Mouse (Mus musculus): ENCODE measurements around the gene Olfr64. TPM values are rescaled to one million over a fixed set of nuclear protein-coding genes. Genes with fewer than 3 reads are reported as not detected.

Gene Olfr64
- polyA plus RNA-seq, 1 experiment from 2014 or later, result not detected

GRCm38 (mm10) chr7:103877093-103877492, 17.2 kb downstream of the Olfr64 start:
- WGBS, result 86% methylated on average over 2 of the region's 2 CpGs
- H3K4me3 ChIP-seq (ENCODE audit: low read depth, low read length), result no peak overlapping the region
- H3K4me1 ChIP-seq (ENCODE audit: control insufficient read depth, insufficient read depth, low read length), result no peaks in the 10 kb centered on the region
- H3K27ac ChIP-seq (ENCODE audit: low read length), result no peak overlapping the region
- no peak overlapping the region for H3K4me2 ChIP-seq (ENCODE audit: low read length)
- H3K27me3 ChIP-seq (ENCODE audit: control insufficient read depth, insufficient read depth, low read depth, low read length), result no peaks in the 10 kb centered on the region
- no peak for ATAC-seq
- no peak overlapping the region for H3K9ac ChIP-seq (ENCODE audit: low read depth, low read length)
- no peaks in the 10 kb centered on the region for H3K9me3 ChIP-seq (replicated peaks; ENCODE audit: control insufficient read depth, low read length, poor library complexity, severe bottlenecking)
- no peaks in the 10 kb centered on the region for H3K36me3 ChIP-seq (ENCODE audit: control insufficient read depth, insufficient read depth, low read length)

GRCm38 (mm10) chr7:103874451-103874850, 19.8 kb downstream of the Olfr64 start:
- H3K27me3 ChIP-seq (ENCODE audit: control insufficient read depth, insufficient read depth, low read depth, low read length), result no peaks in the 10 kb centered on the region
- WGBS, result 50% methylated on average over 5 of the region's 5 CpGs
- H3K9me3 ChIP-seq (replicated peaks; ENCODE audit: control insufficient read depth, low read length, poor library complexity, severe bottlenecking), result no peaks in the 10 kb centered on the region
- no peak for ATAC-seq
- H3K4me3 ChIP-seq (ENCODE audit: low read depth, low read length), result no peak overlapping the region
- no peaks in the 10 kb centered on the region for H3K4me1 ChIP-seq (ENCODE audit: control insufficient read depth, insufficient read depth, low read length)
- no peak overlapping the region for H3K9ac ChIP-seq (ENCODE audit: low read depth, low read length)
- H3K36me3 ChIP-seq (ENCODE audit: control insufficient read depth, insufficient read depth, low read length), result no peaks in the 10 kb centered on the region
- H3K4me2 ChIP-seq (ENCODE audit: low read length), result no peak overlapping the region
- H3K27ac ChIP-seq (ENCODE audit: low read length), result no peak overlapping the region

DNA sequence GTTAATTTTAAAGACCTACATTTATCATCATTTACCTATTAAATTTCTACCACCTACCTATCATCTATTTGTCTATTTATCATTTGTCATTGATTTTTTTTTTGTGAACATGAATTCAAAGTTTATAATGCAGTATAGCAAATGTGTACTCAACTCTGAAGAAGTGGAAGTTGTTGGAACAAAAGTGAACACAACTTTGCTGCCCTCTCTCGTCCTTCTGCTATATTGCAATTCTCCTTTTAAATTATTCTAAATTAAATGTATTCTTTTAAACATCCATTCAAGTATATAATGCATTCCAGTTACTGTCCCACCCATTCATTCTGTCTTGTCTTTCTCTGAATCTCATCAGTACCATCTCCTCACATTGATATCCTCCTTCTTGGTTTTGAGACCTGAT, 21.2 kb downstream of the Olfr64 start:
- H3K4me3 ChIP-seq (ENCODE audit: low read depth, low read length), result no peak overlapping the region
- no peak for ATAC-seq
- no peaks in the 10 kb centered on the region for H3K36me3 ChIP-seq (ENCODE audit: control insufficient read depth, insufficient read depth, low read length)
- H3K27ac ChIP-seq (ENCODE audit: low read length), result no peak overlapping the region
- no peak overlapping the region for H3K4me2 ChIP-seq (ENCODE audit: low read length)
- H3K27me3 ChIP-seq (ENCODE audit: control insufficient read depth, insufficient read depth, low read depth, low read length), result no peaks in the 10 kb centered on the region
- no peak overlapping the region for H3K9ac ChIP-seq (ENCODE audit: low read depth, low read length)
- no peaks in the 10 kb centered on the region for H3K9me3 ChIP-seq (replicated peaks; ENCODE audit: control insufficient read depth, low read length, poor library complexity, severe bottlenecking)
- no peaks in the 10 kb centered on the region for H3K4me1 ChIP-seq (ENCODE audit: control insufficient read depth, insufficient read depth, low read length)
- WGBS, result 14% methylated on average over 1 of the region's 1 CpGs

DNA sequence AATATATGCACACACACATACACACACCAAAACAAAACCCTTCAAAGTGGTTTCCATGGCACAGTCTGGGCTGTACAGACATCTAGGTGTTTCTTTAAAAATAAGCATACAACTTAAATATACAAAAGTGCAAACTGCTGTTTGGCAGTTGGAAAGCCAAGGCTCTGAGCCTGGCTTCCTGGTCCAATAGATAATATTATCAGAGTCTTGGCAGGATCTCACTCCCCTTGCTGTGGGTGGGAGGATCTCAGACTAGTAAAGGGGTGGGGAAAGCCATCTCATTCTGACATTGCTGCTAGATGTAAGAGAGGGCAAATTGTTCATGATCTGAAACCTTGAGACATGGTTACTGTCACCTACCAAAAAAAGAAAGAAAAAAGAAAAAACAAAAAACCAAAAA, 23.6 kb downstream of the Olfr64 start:
- ATAC-seq, result no peak
- H3K9me3 ChIP-seq (replicated peaks; ENCODE audit: control insufficient read depth, low read length, poor library complexity, severe bottlenecking), result no peaks in the 10 kb centered on the region
- H3K9ac ChIP-seq (ENCODE audit: low read depth, low read length), result no peak overlapping the region
- H3K4me1 ChIP-seq (ENCODE audit: control insufficient read depth, insufficient read depth, low read length), result no peaks in the 10 kb centered on the region
- no peak overlapping the region for H3K4me2 ChIP-seq (ENCODE audit: low read length)
- no peak overlapping the region for H3K4me3 ChIP-seq (ENCODE audit: low read depth, low read length)
- no peaks in the 10 kb centered on the region for H3K36me3 ChIP-seq (ENCODE audit: control insufficient read depth, insufficient read depth, low read length)
- no peak overlapping the region for H3K27ac ChIP-seq (ENCODE audit: low read length)
- no peaks in the 10 kb centered on the region for H3K27me3 ChIP-seq (ENCODE audit: control insufficient read depth, insufficient read depth, low read depth, low read length)

- Histone ChIP-seq H3K27ac (ENCODE audit: low read length) (no peak overlapping the region), H3K36me3 (ENCODE audit: control insufficient read depth, insufficient read depth, low read length) (no peaks in the 10 kb centered on the region), H3K27me3 (ENCODE audit: control insufficient read depth, insufficient read depth, low read depth, low read length) (no peaks in the 10 kb centered on the region), H3K9ac (ENCODE audit: low read depth, low read length) (no peak overlapping the region), H3K4me1 (ENCODE audit: control insufficient read depth, insufficient read depth, low read length) (no peaks in the 10 kb centered on the region), H3K4me2 (ENCODE audit: low read length) (no peak overlapping the region), H3K4me3 (ENCODE audit: low read depth, low read length) (no peak overlapping the region), H3K9me3 (replicated peaks; ENCODE audit: control insufficient read depth, low read length, poor library complexity, severe bottlenecking) (no peaks in the 10 kb centered on the region)
- ATAC-seq, result no peak
Measured at GRCm38 (mm10) chr7:103865716-103866115, 28.6 kb downstream of the Olfr64 start.

DNA sequence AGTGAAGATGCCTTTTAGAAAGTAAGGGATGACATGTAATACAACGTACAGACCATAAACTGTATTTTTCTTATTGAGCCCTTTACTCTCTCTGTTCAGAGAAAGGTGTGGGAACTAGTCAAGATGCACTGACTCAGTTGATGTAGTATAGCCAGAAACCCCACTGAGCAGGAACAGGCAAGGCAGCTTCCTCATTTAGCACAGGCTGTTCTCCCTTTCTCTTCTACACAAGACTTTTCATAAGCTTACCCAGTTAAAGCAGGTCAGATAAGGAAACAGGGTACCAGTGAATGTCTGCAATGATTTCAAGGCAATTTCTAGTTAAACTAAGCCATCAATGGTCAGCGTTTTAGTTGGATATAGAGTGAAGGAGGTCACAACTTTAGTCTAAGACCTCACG, 32.8 kb downstream of the Olfr64 start:
- no peaks in the 10 kb centered on the region for H3K27me3 ChIP-seq (ENCODE audit: control insufficient read depth, insufficient read depth, low read depth, low read length)
- H3K27ac ChIP-seq (ENCODE audit: low read length), result no peak overlapping the region
- H3K4me1 ChIP-seq (ENCODE audit: control insufficient read depth, insufficient read depth, low read length), result no peaks in the 10 kb centered on the region
- H3K9ac ChIP-seq (ENCODE audit: low read depth, low read length), result no peak overlapping the region
- no peak for ATAC-seq
- no peaks in the 10 kb centered on the region for H3K9me3 ChIP-seq (replicated peaks; ENCODE audit: control insufficient read depth, low read length, poor library complexity, severe bottlenecking)
- H3K4me3 ChIP-seq (ENCODE audit: low read depth, low read length), result no peak overlapping the region
- no peak overlapping the region for H3K4me2 ChIP-seq (ENCODE audit: low read length)
- no peaks in the 10 kb centered on the region for H3K36me3 ChIP-seq (ENCODE audit: control insufficient read depth, insufficient read depth, low read length)
- WGBS, result 83% methylated on average over 3 of the region's 3 CpGs

GRCm38 (mm10) chr7:103860855-103861254, 33.4 kb downstream of the Olfr64 start:
- H3K4me2 ChIP-seq (ENCODE audit: low read length), result no peak overlapping the region
- no peak overlapping the region for H3K9ac ChIP-seq (ENCODE audit: low read depth, low read length)
- no peaks in the 10 kb centered on the region for H3K36me3 ChIP-seq (ENCODE audit: control insufficient read depth, insufficient read depth, low read length)
- no peaks in the 10 kb centered on the region for H3K27me3 ChIP-seq (ENCODE audit: control insufficient read depth, insufficient read depth, low read depth, low read length)
- no peak overlapping the region for H3K27ac ChIP-seq (ENCODE audit: low read length)
- 66% methylated on average over 1 of the region's 1 CpGs for WGBS
- H3K9me3 ChIP-seq (replicated peaks; ENCODE audit: control insufficient read depth, low read length, poor library complexity, severe bottlenecking), result no peaks in the 10 kb centered on the region
- H3K4me1 ChIP-seq (ENCODE audit: control insufficient read depth, insufficient read depth, low read length), result no peaks in the 10 kb centered on the region
- H3K4me3 ChIP-seq (ENCODE audit: low read depth, low read length), result no peak overlapping the region
- no peak for ATAC-seq

- no peak for ATAC-seq
- H3K4me1 ChIP-seq (ENCODE audit: control insufficient read depth, insufficient read depth, low read length), result no peaks in the 10 kb centered on the region
- no peak overlapping the region for H3K4me2 ChIP-seq (ENCODE audit: low read length)
- no peak overlapping the region for H3K9ac ChIP-seq (ENCODE audit: low read depth, low read length)
- H3K27me3 ChIP-seq (ENCODE audit: control insufficient read depth, insufficient read depth, low read depth, low read length), result no peaks in the 10 kb centered on the region
- H3K36me3 ChIP-seq (ENCODE audit: control insufficient read depth, insufficient read depth, low read length), result no peaks in the 10 kb centered on the region
- 79% methylated on average over 2 of the region's 2 CpGs for WGBS
- H3K27ac ChIP-seq (ENCODE audit: low read length), result no peak overlapping the region
- no peaks in the 10 kb centered on the region for H3K9me3 ChIP-seq (replicated peaks; ENCODE audit: control insufficient read depth, low read length, poor library complexity, severe bottlenecking)
- H3K4me3 ChIP-seq (ENCODE audit: low read depth, low read length), result no peak overlapping the region
Measured at GRCm38 (mm10) chr7:103859076-103859475, 35.2 kb downstream of the Olfr64 start.

- H3K36me3 ChIP-seq (ENCODE audit: control insufficient read depth, insufficient read depth, low read length), result no peaks in the 10 kb centered on the region
- no peaks in the 10 kb centered on the region for H3K27me3 ChIP-seq (ENCODE audit: control insufficient read depth, insufficient read depth, low read depth, low read length)
- no peak for ATAC-seq
- no peak overlapping the region for H3K9ac ChIP-seq (ENCODE audit: low read depth, low read length)
- no peak overlapping the region for H3K4me2 ChIP-seq (ENCODE audit: low read length)
- H3K4me3 ChIP-seq (ENCODE audit: low read depth, low read length), result no peak overlapping the region
- 70% methylated on average over 1 of the region's 1 CpGs for WGBS
- no peak overlapping the region for H3K27ac ChIP-seq (ENCODE audit: low read length)
- H3K4me1 ChIP-seq (ENCODE audit: control insufficient read depth, insufficient read depth, low read length), result no peaks in the 10 kb centered on the region
- H3K9me3 ChIP-seq (replicated peaks; ENCODE audit: control insufficient read depth, low read length, poor library complexity, severe bottlenecking), result no peaks in the 10 kb centered on the region
Measured at GRCm38 (mm10) chr7:103854669-103855068, 39.6 kb downstream of the Olfr64 start.

GRCm38 (mm10) chr7:103853090-103853489, 41.2 kb downstream of the Olfr64 start, which contains the start of gene Hbb-y:
Hbb-y (minus strand) TSS chr7:103853216.
- Histone ChIP-seq H3K4me2 (ENCODE audit: low read length) (no peak within 1 kb of the TSS), H3K4me1 (ENCODE audit: control insufficient read depth, insufficient read depth, low read length) (no peaks in the 10 kb centered on the region), H3K4me3 (ENCODE audit: low read depth, low read length) (no peak within 1 kb of the TSS), H3K9me3 (replicated peaks; ENCODE audit: control insufficient read depth, low read length, poor library complexity, severe bottlenecking) (no peaks in the 10 kb centered on the region), H3K36me3 (ENCODE audit: control insufficient read depth, insufficient read depth, low read length) (no peaks in the 10 kb centered on the region), H3K27ac (ENCODE audit: low read length) (no peak within 1 kb of the TSS), H3K27me3 (ENCODE audit: control insufficient read depth, insufficient read depth, low read depth, low read length) (no peaks in the 10 kb centered on the region), H3K9ac (ENCODE audit: low read depth, low read length) (no peak within 1 kb of the TSS)
- 78% methylated on average over 2 of the region's 2 CpGs for WGBS
- ATAC-seq, result no peak

Measured in midbrain, embryonic 16.5 days (tissue).